Mouse (Mus musculus): ENCODE data around the gene Gm28168.
"Not testable (repeated sequence)": the region's sequence is repeated elsewhere in the genome, so short reads cannot be mapped to it uniquely, and the experiment has no call there.

The Gm28168 gene

GRCm38 (mm10) chr1:117927715-117928114 lies at the start of gene Gm28168:
TSS of gene Gm28168 (plus strand) at chr1:117928015.
- not testable (repeated sequence) for DNase-seq

DNA sequence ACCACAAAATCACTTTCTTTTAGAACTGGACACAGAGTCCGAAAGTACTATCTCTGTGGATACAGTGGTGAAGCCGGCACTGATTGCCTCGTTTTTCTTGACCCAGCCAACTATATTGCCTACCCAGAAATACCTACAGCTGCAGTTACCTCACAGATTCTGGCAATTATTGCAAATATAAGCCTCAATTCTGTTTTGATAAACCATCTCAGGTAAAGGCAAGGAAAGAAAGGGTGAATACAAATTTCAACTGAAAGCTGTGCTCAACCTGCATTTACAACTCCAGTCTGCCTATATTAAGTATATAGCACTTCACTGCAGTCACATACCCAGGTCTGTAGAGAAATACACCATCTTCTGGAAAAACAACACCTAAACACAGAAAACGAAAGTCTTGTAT lies 37.8 kb downstream of the Gm28168 start, which contains the start of gene Gm7145:
Gene Gm7145 (plus strand): TSS at position 301 of the 400 bp plus-strand sequence.
- DNase-seq, result no peak
